Mouse (Mus musculus): ENCODE results near the gene Trpm1. TPM values are rescaled to one million over a fixed set of nuclear protein-coding genes. Genes with fewer than 3 reads are reported as not detected.
"Not testable (repeated sequence)": the region's sequence is repeated elsewhere in the genome, so short reads cannot be mapped to it uniquely, and the experiment has no call there.

Gene Trpm1
- polyA plus RNA-seq (2017; shearing (Covaris generic)) = 1 to 10 TPM; 1.5 to 5.2 (median 4.6) TPM

- ATAC-seq = no peak
Measured at GRCm38 (mm10) chr7:64153535-64153934, at the start of gene Trpm1. TSS of gene Trpm1 (plus strand) at chr7:64153835.

GRCm38 (mm10) chr7:64122131-64122715 is 31.4 kb upstream of the Trpm1 start:
- ATAC-seq = peak; percentile 92

DNA sequence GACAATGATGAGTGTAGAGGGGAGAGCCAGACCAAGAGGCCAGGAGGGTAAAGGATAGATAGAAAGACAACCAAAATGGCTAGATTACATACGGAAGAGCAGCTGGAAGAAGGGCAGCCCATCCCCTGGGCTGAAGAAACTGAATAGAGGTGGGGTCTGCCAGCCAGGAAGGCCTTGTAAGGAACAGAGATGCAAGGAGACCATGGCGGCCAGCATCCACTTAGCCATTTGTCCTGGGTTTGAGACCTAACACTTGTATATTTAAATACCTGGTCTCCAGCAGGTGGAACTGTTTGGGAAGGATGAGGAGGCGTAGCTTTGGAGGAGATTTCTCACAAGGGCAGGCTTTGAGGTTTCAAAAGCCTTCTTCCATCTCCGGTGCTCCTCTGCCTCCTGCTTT is 29.9 kb upstream of the Trpm1 start:
- no peak for ATAC-seq

GRCm38 (mm10) chr7:64125994-64126393 is 27.6 kb upstream of the Trpm1 start:
- not testable (repeated sequence) for ATAC-seq

DNA sequence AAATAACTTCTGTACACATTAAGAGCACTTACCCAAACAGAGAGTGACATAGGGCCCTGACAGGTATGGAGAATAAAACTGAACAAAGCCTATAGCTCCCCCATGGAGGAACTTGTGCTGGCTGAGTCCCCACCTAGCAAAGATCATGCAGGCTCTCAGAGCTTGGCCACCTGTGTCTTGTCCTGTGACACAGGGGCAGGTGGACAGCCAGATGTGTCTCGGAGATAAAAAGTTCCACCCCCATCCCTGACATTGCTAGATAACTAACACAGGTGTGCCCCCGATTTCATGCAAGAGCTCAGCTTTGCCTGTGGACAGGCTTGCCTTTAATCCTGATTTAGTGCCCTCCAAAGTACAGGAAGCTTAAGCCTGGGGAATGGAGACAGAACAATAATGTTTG is 13.8 kb upstream of the Trpm1 start:
- no peak for ATAC-seq

- peak; percentile 92 for ATAC-seq
Measured at GRCm38 (mm10) chr7:64141301-64142032, 12.2 kb upstream of the Trpm1 start.

DNA sequence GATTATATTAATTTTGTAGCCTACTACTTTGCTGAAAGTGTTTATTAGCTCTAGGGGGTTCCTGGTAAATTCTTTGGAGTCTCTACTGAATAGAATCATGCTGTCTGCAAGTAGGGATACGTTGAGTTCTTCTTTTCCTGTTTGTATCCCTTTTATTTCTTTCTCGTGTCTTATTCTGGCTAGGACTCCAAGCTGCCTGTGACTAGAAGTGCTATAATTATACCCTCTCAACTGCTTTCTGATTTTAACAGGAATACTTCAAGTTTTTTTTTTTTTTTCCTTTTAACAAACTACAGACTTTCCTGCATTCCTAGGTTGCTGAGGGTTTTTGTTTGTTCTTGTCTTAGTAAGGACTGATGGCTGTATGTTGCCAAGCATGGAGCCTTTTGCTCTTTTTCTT is 4.3 kb upstream of the Trpm1 start:
- no peak for ATAC-seq

- no peak for ATAC-seq
Measured at GRCm38 (mm10) chr7:64149747-64150146, 3.9 kb upstream of the Trpm1 start.

DNA sequence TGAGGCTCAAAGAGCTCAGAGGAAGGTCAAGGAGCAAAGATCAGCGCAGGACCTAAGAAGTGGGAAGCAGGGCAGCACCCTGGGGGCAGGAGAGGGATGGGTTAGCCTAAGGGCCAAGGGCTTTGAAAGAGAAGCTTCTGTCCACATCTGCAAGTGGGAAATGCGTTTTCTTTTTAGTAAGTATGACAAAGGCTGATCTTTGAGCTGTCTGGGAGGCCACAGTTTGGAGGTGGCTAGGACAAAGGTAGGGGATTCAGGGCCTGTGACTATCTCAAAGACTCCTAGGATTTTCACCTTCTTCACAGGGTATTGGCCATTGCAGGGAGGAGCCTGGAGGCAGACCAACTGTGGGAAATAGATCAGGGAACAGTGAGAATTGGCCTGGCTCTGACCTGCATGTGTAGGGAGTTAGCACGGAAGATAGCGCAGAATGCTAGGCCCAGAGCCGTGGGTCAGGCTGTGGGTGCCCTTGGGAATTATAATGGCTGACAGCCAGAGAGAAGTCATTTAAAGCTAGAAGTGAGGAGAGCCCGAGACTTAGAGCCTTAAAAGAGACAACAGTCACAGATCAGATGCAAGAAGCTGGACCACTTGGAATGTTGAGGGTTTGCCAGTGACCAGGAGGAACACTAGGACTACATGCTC is 3.1 kb upstream of the Trpm1 start:
- ATAC-seq = no peak

- ATAC-seq = no peak
Measured at GRCm38 (mm10) chr7:64155226-64155625, 1.6 kb downstream of the Trpm1 start.

GRCm38 (mm10) chr7:64155687-64156086 is 2.1 kb downstream of the Trpm1 start:
- ATAC-seq = peak; percentile 16

DNA sequence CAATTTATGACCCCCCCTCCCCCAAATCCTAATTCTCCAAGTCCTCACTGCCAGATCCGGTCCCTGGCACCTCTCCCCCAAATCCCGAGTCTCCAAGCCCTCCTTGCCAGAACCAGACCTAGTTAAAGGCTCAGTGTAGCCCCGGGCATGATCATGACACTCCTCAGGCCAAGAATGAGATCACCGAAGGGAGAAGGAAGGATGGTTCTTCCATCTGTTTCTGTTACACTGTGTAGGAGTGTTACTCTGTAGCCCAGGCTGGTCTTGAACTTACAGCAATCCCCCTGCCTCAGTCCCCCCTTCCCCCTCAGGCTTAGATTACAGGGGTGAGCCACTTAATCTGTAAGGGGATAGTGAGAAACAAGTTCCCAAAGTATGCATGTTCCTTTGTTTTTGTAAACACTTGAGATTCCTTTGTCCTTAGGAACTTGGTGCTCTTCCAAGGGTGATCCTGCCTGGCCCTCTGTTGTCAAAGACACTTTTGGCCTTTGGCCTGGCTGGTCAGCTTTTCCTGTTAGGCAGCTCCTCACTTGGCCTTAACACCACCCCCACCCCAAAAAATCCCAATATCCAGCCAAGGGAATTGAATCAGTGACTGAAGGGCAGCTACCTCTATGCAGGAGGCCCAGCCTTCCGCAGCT is 2.8 kb downstream of the Trpm1 start:
- no peak for ATAC-seq

DNA sequence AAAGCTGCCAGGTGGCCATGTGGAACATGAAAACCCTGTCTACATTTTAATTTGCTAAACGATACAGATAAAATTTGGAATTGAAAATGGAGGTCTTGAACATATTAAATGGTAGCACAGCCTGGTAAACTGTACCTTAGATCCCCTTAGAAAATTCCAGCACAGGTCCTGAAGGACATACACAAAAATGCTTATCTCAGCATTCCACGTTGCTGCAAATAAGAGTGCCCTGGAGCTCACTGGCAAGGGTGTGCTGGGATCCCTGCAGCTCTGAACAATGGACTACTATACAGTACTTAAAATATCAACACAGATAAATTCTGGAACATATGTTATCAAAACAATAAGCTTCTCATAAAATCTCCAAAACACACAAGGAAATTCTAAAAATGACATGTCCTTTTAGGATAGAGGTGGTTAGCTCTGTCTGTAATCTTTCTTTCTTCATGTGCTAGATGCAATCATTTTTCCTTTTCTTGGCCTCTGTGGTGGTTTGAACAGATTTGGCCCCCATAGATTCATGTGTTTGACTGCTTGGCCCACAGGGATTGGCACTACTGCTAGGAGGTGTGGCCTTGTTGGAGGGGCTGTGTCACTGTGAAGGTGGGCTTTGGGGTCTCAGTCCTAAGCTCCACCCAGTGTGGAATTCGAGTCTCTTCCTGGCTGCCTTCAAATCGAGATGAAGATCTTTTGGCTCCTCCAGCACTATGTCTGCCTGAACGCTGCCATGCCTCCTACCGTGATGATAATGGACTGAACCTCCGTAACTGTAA is 3.5 kb downstream of the Trpm1 start:
- ATAC-seq = no peak

DNA sequence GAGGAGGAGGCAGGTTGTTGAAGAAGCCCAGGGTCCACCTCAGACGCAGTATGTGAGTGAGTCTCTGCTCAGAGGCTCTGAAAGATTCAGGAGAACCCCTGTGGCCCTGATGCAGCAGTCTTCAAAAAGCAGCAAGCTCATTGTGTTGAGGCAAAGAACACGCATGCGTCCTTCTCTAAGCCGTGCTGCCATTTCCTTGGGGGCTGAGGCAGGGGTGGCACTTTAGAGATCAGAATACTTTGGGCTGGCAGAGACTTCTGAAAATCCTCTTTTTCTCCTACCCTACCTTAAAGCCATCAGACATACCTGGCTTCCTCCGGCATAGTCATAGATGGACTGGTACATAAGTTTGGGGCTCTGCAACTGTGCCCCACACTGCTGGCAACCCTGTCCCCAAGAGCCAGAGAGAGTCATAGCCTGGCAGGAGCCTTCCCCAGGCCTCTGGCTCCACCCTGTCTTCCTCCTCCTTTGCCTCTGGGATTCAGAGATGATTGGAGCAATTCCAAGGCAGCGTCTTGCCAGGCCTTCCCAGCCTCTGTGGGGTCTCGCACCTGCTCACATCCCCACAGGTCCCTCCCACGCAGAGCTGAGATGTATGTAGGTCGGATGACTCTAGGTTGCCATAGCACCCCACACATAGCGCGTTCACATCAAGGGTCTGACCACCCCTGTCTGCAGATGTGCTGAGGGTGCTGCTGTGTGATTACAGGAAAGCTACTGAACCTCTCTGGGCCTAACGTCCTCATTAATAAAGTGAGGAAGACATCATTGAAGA is 4.8 kb downstream of the Trpm1 start:
- peak; percentile 59 for ATAC-seq

DNA sequence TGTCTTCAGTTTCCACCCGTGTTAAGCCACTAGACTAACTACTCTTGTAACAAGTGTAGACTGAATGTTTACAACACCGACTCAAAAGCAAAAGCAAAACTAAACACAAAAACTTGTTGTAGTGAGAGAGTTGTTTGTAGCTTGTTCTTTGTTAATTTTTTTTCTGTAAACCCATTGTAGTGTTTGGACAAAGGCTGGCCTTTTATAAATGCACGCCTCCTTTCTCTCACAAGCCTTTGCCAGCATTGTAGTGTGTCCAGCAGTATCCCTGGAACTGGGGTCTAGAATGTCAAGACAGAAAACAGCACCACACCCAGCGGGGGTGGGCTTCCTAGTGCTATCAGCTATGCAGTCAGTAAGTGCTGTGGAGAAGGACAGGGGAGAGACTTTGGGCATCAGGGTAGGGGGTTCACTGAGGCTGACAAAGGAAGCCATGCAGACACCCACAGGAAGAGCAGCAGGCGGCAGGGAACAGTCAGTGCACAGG is 5.5 kb downstream of the Trpm1 start:
- ATAC-seq = peak; percentile 39

DNA sequence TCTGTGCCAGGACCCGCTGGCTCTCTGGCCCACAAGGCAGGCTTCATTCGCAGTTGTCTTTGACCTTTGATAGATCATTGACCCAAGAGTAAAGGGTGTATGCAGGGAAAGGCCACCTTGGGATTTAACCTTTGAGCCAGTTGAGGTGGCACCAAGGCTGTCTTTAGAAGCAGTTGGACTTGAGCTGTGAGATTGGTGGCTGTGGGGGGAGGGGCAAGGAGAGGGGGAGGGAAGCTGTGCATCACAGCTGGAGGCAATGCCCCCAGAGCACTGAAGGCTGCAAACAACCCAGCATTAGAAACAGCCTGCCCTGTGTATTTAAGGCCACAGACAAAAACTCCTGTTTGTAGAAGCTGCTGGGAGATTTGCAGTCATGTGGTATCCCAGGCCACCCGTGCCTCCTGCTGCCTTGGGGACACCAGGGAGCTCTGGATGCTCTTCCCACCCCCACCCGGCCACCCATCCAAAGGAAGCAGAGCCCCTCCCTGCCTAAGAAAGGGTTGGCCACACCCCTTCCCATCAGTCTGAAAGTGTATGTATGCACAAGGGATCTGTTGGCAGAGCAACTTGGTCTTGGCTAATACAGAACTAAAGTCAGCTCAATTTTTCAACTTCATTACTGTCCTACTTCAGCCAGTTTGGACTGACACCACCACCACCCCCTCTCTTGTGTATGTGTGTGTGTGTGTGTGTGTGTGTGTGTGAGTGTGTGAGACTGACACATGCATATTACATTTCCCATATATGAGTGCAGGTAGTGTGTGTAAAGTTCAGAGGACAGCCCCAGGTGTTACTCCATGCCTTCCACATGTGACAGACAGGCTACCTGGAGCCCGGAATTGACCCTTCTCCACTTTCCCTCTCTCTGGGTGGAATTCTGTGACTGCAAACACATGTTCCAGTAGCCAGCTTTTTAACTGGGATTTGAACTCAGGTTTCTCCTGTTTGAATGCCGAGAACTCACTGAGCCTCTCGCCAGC is 6.3 kb downstream of the Trpm1 start:
- no peak for ATAC-seq

- ATAC-seq = peak; percentile 51
Measured at GRCm38 (mm10) chr7:64160737-64161470, 7.3 kb downstream of the Trpm1 start.

- no peak for ATAC-seq
Measured at GRCm38 (mm10) chr7:64161990-64162389, 8.4 kb downstream of the Trpm1 start.

- ATAC-seq = no peak
Measured at GRCm38 (mm10) chr7:64163086-64163485, 9.5 kb downstream of the Trpm1 start.

DNA sequence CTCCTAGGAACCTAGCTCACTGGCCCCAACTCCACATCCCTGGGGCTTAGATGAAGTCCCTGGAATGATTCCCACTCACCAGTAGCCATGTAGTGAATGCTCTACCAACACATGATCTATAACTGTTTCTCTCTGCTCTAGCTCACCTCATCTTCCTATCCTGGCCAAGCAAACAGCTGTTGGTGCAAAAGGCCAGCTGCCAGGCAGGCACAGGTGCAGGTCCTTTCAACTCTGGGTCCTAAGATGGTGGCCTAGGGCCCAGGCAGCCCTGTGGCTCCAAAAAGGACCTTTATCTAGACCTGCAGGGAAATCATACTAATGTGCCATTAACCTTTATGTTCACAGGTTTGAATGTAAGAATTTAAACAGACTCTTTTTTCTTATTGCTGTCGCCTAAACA is 10.3 kb downstream of the Trpm1 start:
- no peak for ATAC-seq

All from inflammation-experienced regulatory T-cells, adult 6 months (primary cell).